Mouse (Mus musculus) liver, embryonic 16.5 days (tissue): ENCODE data around the gene Strada. TPM values are rescaled to one million over a fixed set of nuclear protein-coding genes. Genes with fewer than 3 reads are reported as not detected.
A peak's percentile ranks its signal among the peaks of the same experiment; 100 is the strongest.

Source experiments
- ATAC-seq: fragments of 200-750 bp; cut with Nextera tagmentation; 2 replicates; pipeline ENCODE4 v1.8.0; 2017; ENCODE audit warnings: low read depth, mild to moderate bottlenecking, moderate number of reproducible peaks, moderate library complexity
- H3K27ac ChIP-seq: fragments of 300-500 bp; sonication (generic); 2 replicates; pipeline ENCODE4 v1.5.1; 2014; ENCODE audit warnings: mild to moderate bottlenecking, low read length
- H3K27me3 ChIP-seq: fragments of 300-500 bp; sonication (generic); 2 replicates; pipeline ENCODE4 v1.6.1; 2014; ENCODE audit warnings: low read depth, low read length, mixed read lengths; ENCODE audit not compliant: control insufficient read depth, insufficient read depth
- H3K36me3 ChIP-seq: fragments of 300-500 bp; sonication (generic); 2 replicates; pipeline ENCODE4 v1.6.1; 2014; ENCODE audit warnings: mild to moderate bottlenecking; ENCODE audit not compliant: control insufficient read depth, insufficient read depth
- H3K4me1 ChIP-seq: fragments of 300-500 bp; sonication (generic); 2 replicates; pipeline ENCODE4 v1.6.1; 2014; ENCODE audit warnings: low read depth, low read length, mixed read lengths; ENCODE audit not compliant: control insufficient read depth
- H3K4me2 ChIP-seq: fragments of 300-500 bp; sonication (generic); 2 replicates; pipeline ENCODE4 v1.6.1; 2014; ENCODE audit warnings: low read depth, low read length, mixed read lengths
- H3K4me3 ChIP-seq: fragments of 300-500 bp; sonication (generic); 2 replicates; pipeline ENCODE4 v1.5.1; 2014; ENCODE audit warnings: low read depth, mild to moderate bottlenecking, low read length
- H3K9ac ChIP-seq: fragments of 300-500 bp; sonication (generic); 2 replicates; pipeline ENCODE4 v1.6.1; 2014; ENCODE audit warnings: low read depth, low read length
- H3K9me3 ChIP-seq: fragments of 300-500 bp; sonication (generic); replicated peaks from 2 replicates; pipeline ENCODE4 v1.6.1; 2016; ENCODE audit warnings: low read length; ENCODE audit not compliant: control insufficient read depth
- WGBS: fragments of 180-500 bp; shearing (Covaris S2); extraction: QIAGEN DNeasy Blood & Tissue Kit; methylation state at CpG from one replicate; pipeline ENCODE4 v1.1.7; 2014; ENCODE audit not compliant: insufficient replicate concordance; 5-methylcytosine and 5-hydroxymethylcytosine counted together
- polyA plus RNA-seq: library from polyadenylated mRNA; unstranded; fragments of >200 nt; fragmentation: Nextera tagmentation; extraction: Ambion mirVana; gene quantifications from 2 replicates; pipeline ENCODE4 v1.2.1, GENCODE M21; 2015

The Strada gene
- polyA plus RNA-seq, 1 experiment from 2014 or later, result 7.3 TPM

- Histone ChIP-seq H3K4me1 (peaks cover 12% of the 10 kb centered on the region), H3K9ac (peak within 1 kb of the TSS; percentile 76), H3K4me3 (peak within 1 kb of the TSS; percentile 71), H3K36me3 (no peaks in the 10 kb centered on the region), H3K9me3 (no peaks in the 10 kb centered on the region), H3K4me2 (peak within 1 kb of the TSS; percentile 94), H3K27ac (peak within 1 kb of the TSS; percentile 87), H3K27me3 (peaks cover 19% of the 10 kb centered on the region)
- ATAC-seq, result peak; percentile 17; the same call in 1 of the 2 replicates
- 32% methylated on average over 22 of the region's 22 CpGs for WGBS
Measured at GRCm38 (mm10) chr11:106160841-106161721, 40.9 kb downstream of the Strada start, which contains the start of the genes Gm10840 and Limd2. Gene Gm10840 (plus strand): TSS chr11:106160850. Gene Limd2 (minus strand): TSS chr11:106160860.

- peak; percentile 62 for ATAC-seq
- Histone ChIP-seq H3K4me1 (peaks cover 16% of the 10 kb centered on the region), H3K4me3 (peak overlapping the region; percentile 71), H3K9me3 (no peaks in the 10 kb centered on the region), H3K27me3 (peaks cover 19% of the 10 kb centered on the region), H3K9ac (peak overlapping the region; percentile 76), H3K36me3 (no peaks in the 10 kb centered on the region), H3K4me2 (peak overlapping the region; percentile 94), H3K27ac (peak overlapping the region; percentile 87)
- 1% methylated on average over 66 of the region's 106 CpGs for WGBS
Measured at GRCm38 (mm10) chr11:106159921-106160840, 41.8 kb downstream of the Strada start.

GRCm38 (mm10) chr11:106159216-106159920, 42.6 kb downstream of the Strada start:
- H3K4me1 ChIP-seq, result peaks cover 18% of the 10 kb centered on the region
- H3K4me2 ChIP-seq, result peak overlapping the region; percentile 94
- peak overlapping the region; percentile 76 for H3K9ac ChIP-seq
- H3K36me3 ChIP-seq, result no peaks in the 10 kb centered on the region
- peak overlapping the region; percentile 71 for H3K4me3 ChIP-seq
- peaks cover 19% of the 10 kb centered on the region for H3K27me3 ChIP-seq
- peak overlapping the region; percentile 87 for H3K27ac ChIP-seq
- 0% methylated on average over 22 of the region's 25 CpGs for WGBS
- peak; percentile 22 for ATAC-seq
- no peaks in the 10 kb centered on the region for H3K9me3 ChIP-seq

- Histone ChIP-seq H3K4me2 (peak overlapping the region; percentile 94), H3K9me3 (no peaks in the 10 kb centered on the region), H3K9ac (peak overlapping the region; percentile 76), H3K4me3 (peak overlapping the region; percentile 71), H3K27ac (peak overlapping the region; percentile 87), H3K4me1 (peaks cover 22% of the 10 kb centered on the region), H3K27me3 (peaks cover 19% of the 10 kb centered on the region), H3K36me3 (no peaks in the 10 kb centered on the region)
- 13% methylated on average over 9 of the region's 9 CpGs for WGBS
- no peak for ATAC-seq
Measured at GRCm38 (mm10) chr11:106158930-106159215, 43.1 kb downstream of the Strada start.

DNA sequence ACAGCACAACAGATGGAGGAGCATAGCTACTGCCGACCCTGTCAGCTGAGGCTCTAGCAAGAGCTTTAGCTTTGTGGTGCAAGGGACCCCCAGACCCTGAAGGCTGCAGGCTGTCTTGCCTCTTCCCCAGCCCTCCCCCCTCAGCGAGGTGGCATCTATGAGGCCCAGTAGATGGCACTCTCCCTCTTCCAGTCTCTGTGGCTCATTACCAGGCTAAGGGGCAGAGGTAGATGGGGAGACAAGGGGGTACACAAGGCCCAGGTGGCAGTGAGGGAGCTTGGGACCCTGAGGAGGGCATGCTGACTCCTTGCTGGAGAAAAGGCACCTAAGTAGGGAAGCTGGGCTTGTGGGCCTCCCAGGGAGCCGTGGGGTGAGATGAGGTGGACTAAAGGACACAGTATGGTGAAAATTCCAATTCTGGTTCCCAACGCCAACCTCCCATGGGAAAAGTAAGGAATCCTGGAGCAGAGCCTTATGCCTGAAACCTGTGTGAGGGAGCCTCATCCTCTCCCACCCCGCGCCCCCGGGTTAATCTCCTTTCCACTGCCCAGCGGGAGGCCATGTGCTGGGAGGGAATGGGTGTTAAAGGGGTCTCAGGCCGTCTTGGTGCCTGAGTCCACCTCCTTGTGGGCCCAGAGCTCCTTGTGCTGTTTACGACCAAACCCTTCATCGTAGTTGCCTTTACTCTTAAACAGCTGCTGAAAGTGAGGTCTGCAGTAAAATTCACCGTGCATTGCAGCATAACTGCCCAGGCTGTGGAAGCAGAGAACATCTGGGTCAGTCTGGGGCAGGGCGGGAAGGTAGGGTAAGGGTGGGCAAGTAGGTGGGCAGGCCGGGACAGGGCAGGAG, 43.7 kb downstream of the Strada start:
- Histone ChIP-seq H3K9me3 (no peaks in the 10 kb centered on the region), H3K4me1 (peaks cover 22% of the 10 kb centered on the region), H3K4me2 (peak overlapping the region; percentile 94), H3K27ac (peak overlapping the region; percentile 87; the same call in 1 of the 2 replicates), H3K27me3 (peaks cover 19% of the 10 kb centered on the region), H3K36me3 (no peaks in the 10 kb centered on the region), H3K4me3 (peak overlapping the region; percentile 71), H3K9ac (peak overlapping the region; percentile 76; the same call in 1 of the 2 replicates)
- ATAC-seq, result no peak
- WGBS, result 33% methylated on average over 14 of the region's 14 CpGs

DNA sequence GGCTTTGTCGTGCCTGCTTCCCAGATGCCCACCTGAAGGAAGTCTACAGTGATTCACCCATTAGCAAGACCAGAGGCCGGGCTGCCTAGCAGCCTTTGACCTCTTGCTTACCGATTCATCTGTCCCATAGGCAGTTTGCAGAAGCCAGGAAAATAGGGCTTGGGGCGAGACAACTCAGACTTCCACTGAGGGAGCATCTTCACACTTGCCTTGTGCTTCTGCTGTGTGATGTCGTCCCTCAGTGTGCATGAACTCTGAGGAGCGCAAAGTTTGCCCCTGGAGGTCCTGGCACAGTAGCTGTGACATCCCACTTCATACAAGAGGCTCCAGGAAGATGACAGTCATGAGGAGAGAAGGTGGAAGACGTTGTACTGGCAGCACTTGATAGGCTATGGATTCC, 44.8 kb downstream of the Strada start:
- Histone ChIP-seq H3K9me3 (no peaks in the 10 kb centered on the region), H3K4me3 (no peak overlapping the region), H3K36me3 (no peaks in the 10 kb centered on the region), H3K27ac (no peak overlapping the region), H3K4me1 (peaks cover 22% of the 10 kb centered on the region), H3K27me3 (peaks cover 19% of the 10 kb centered on the region), H3K9ac (no peak overlapping the region), H3K4me2 (no peak overlapping the region)
- WGBS, result 67% methylated on average over 7 of the region's 7 CpGs
- no peak for ATAC-seq

- Histone ChIP-seq H3K4me3 (no peak overlapping the region), H3K36me3 (no peaks in the 10 kb centered on the region), H3K27me3 (peaks cover 19% of the 10 kb centered on the region), H3K9me3 (no peaks in the 10 kb centered on the region), H3K27ac (no peak overlapping the region), H3K9ac (no peak overlapping the region), H3K4me1 (peaks cover 21% of the 10 kb centered on the region), H3K4me2 (no peak overlapping the region)
- ATAC-seq, result no peak
- 70% methylated on average over 1 of the region's 1 CpGs for WGBS
Measured at GRCm38 (mm10) chr11:106156257-106156656, 45.7 kb downstream of the Strada start.

GRCm38 (mm10) chr11:106155761-106156160, 46.2 kb downstream of the Strada start:
- WGBS, result 45% methylated on average over 3 of the region's 3 CpGs
- no peaks in the 10 kb centered on the region for H3K9me3 ChIP-seq
- no peak for ATAC-seq
- no peaks in the 10 kb centered on the region for H3K36me3 ChIP-seq
- H3K4me2 ChIP-seq, result no peak overlapping the region
- H3K4me3 ChIP-seq, result no peak overlapping the region
- H3K9ac ChIP-seq, result no peak overlapping the region
- H3K27me3 ChIP-seq, result peaks cover 19% of the 10 kb centered on the region
- H3K4me1 ChIP-seq, result peaks cover 16% of the 10 kb centered on the region
- no peak overlapping the region for H3K27ac ChIP-seq
